Mouse (Mus musculus) urinary bladder, adult 18-20 months (tissue): ENCODE data around the gene Cnpy2.
"Not testable (repeated sequence)": the region's sequence is repeated elsewhere in the genome, so short reads cannot be mapped to it uniquely, and the experiment has no call there.

ENCODE experiments used
- DNase-seq, 2 experiments: peaks; one replicate each; pipeline ENCODE4 v3.0.0; 2022; ENCODE audit warnings: low spot score in 2 of 2, mixed read lengths in 2 of 2

Gene Cnpy2

DNA sequence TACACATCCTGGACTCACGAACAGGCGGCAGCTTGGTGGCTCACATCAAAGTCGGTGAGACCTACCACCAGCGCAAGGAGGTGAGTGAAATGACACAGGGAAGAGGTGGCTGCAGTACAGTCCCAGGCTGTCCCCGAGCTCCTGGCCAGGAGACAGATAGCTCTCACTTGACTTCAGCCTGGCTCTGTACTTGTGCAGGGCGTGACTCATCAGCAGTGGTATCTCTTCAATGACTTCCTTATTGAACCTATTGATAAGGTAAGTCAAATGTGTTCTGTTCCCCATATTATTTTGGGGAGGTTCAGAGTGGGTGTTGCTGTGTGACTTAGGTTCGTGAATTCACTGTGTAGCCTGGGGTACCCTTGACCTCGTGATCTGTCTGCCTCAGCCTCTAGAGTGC lies 6.7 kb upstream of the Cnpy2 start:
- no peak for DNase-seq

DNA sequence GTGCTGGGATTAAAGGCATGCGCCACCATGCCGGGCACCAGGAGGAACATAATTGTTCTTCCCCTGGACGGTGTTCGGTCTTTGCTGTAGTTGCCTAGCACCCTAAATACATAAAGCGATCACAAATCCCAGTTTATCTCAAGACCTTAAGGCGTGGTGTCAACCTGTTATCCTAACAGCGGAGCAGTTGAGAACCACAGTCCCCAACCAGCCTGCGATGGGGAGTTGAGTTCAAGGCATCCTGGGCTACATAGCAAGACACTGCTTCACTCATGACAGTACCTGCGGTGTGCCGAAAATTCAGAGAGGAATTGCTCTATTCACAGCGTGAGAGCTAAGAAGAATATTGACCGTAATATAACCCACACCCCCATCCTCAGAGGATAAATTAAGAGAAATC lies 618 bp upstream of the Cnpy2 start:
- no peak for DNase-seq

DNA sequence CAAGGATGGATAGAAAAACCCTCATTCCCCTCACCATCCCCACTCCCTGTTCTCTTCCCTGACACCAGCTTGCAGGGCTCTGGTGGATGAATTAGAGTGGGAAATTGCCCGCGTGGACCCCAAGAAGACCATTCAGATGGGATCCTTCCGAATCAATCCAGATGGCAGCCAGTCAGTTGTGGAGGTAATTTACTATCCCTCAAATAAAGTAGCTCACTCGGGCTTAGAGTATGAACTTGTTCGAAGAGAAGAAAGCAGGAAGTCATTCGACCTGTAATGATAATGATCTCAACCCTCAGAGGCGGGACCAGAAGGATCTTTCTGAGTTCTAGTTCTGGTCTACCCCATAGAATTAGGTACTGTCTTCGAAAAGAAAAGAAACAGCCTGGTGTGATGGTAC lies 1.3 kb downstream of the Cnpy2 start:
- no peak for DNase-seq

DNA sequence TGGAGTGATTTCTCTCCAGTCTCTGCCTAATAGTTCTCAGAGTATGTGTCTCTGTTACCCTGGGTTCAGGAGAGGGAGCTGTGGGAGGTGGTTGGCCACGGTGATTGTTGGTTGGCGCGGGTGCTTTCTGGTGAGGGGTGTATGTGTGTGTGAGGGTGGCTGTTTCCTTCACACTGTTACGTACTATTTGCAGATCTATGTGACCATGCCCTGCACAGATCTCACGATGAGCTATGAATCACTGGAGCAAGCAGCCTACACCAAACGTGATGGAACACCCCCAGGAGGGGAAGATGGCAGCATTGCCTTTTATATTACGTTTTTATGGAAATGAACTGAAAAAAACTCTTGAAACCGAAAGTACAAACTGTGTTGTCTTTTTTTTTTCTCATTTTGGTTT lies 4.6 kb downstream of the Cnpy2 start:
- no peak for DNase-seq

DNA sequence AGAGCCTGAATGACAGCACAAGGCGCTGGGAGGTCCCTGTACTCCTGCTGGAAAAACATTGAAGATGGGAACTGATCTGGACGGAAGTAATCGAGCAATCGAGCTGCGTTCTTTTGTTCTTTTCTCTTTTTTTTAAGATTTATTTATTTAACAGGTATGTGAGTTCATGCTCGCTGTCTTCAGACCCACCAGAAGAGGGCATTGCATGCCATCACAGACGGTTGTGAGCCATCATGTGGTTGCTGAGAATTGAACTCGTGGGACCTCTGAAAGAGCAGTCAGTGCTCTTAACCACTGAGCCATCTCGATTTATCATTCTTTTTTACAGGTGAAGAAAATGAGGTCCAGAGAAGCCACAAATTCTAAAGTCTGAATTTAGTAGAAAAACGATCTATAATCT lies 5.4 kb downstream of the Cnpy2 start:
- DNase-seq, result no peak

DNA sequence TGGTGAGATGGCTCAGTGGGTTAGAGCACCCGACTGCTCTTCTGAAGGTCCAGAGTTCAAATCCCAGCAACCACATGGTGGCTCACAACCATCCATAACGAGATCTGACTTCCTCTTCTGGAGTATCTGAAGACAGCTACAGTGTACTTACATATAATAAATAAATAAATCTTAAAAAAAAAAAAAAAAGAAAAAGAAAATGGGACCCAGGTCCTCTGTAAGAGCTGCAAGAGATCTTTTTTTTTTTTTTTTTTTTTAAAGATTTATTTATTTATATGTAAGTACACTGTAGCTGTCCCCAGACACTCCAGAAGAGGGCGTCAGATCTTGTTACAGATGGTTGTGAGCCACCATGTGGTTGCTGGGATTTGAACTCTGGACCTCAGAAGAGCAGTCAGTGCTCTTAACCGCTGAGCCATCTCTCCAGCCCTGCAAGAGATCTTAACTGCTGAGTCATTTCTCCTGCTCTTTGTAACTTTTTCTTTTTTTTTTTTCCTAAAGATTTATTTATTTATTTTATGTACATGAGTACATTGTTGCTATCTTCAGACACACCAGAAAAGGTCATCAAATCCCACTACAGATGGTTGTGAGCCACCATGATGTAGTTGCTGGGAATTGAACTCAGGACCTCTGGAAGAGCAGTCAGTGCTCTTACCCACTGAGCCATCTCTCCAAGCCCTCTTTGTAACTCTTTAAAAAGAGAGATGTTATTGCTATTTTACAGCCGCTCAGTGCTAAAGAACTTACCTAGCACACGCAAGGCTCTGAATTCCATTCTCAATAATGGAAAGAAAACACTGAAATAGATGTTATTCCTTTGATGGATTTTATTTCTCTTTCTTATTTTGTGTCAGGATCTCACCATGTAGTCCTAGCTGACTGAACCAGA lies 10.3 kb downstream of the Cnpy2 start:
- not testable (repeated sequence) for DNase-seq

DNA sequence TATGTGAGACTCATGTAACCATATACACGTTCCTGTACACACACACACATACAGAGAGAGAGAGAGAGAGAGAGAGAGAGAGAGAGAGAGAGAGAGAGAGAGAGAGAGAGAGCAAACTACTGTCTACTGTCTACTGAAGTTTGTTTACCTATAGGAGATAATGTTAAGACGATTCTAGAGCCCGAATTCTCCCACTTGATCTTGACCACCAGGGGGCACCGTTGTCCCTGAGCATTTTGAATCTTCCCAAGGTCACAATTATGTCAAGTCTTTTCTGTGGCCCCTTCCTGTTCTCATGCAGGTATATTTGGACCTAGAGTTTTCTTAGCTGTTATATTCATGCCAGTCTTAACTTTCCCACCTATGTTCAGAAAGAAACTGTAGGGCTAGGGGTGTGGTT lies 13.3 kb downstream of the Cnpy2 start:
- DNase-seq, result peak; percentile 40 to 55

DNA sequence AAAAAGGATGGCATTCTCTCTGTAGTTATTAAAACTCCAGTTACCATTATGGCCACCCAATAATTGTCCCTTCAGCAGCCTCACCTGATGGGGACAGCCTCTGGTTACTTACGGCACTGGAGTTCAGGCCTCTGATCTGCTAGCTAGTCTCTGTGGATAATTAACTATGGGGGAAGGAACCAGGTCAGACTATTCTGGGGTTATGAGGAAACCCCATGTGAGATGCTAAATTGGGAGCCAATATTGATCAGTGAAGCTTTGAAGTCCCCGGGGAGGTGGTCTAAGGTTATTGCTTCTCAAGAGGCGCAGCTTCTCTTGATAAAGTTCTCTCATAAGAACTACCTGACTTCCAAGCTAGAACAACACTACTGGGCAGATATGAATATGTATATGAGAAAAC lies 13.9 kb downstream of the Cnpy2 start:
- DNase-seq, result no peak

DNA sequence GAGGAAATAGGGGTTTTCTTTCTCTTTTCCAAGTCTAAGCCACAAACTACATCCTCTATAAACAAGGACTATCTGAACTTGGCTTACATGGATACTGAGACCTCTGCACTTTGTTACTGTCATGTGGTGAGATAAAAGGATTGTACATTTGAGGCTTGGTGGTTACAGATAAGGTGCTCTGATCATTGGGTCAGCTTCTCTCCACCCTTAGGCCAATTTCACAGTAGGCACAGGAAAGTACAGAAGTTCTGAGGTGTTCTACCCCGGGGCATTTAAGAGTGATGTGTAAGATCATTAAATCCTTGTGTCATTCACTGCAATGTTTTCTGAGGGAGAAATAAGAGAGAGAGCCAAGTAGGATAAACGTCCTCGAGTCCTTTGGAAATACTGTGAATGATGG lies 14.3 kb downstream of the Cnpy2 start:
- DNase-seq, result no peak

DNA sequence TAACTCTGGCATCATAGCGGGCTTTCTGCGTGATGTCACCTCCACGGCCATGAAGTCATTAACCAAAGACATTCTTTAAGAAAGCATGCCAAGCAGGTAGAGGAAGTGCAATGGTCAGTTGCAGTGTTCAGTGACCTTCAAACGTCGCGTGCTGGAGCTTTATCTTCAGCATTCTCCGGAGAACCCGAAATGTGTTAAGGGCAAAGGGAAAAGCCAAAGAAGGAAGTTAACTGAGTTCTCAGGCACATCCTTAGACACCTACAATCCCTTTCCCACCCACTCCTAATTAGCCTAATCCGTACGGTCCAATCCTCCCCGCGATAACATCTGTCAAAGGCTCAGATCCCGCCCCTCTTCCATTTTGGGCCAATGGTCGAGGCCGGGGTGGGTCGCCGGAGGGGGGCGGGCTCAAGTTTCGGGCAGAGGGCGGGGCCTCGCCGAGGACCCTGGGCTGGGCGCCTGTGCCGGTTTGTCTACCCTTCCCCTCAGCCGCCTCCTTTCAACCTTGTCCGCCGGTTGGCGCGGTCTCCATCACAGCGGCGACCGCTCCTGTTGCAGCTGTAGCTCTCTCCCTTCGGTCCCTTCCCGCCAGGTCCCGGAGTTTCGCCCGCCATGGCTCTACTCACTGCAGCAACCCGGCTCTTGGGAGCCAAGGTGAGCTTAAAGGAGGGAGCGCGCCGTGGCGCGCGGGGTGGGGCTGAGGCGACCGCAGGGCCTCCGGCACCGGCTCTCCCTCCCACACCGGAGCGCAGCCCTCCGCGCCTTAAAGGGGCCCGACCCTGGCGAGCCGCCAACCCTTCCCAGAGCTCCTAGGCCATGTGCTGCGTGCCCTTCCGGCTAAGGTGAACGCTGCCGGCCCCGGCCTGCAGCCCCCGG lies 15.3 kb downstream of the Cnpy2 start, which contains the start of gene Cs:
TSS of gene Cs (plus strand) at position 429 of the 876 bp plus-strand sequence.
- DNase-seq, result peak; percentile 92 to 93

DNA sequence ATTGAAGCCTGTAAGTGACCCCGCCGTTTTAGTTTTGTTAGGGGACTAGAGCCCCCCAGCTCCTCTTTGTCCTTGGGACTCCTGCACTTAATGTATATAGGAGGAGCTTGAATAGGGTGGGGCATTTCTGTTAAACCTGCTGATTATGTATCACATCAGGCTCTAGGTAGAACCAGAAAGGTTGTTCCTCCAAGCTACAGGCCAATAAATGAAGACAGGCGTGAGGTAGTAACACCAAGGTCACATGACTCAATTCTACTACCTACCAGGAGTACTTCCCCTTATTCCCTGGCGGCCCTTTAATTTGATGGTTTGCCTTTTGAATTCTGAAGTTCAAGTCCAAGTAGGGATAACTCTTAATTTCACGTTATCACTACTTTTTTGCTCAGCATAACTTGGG lies 16.2 kb downstream of the Cnpy2 start:
- no peak for DNase-seq

DNA sequence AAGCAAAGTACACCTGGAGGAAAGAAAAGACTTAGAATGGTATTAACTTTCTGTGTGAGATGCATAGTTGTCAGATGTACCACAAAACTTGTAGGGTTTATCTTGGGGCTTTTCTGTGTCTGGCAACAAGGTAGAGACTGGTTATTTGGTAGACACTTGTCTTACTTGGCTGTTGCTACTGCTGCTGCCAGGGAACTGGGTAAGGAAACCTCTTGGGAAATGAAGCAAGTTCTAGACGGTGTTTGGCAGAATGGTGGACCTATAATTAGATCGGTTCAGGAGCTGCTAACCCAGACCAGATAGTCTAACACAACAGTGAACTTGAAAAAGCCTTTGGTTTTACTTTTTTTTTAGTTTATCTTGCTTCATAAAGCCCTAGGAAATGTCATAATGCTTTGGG lies 16.7 kb downstream of the Cnpy2 start:
- no peak for DNase-seq

DNA sequence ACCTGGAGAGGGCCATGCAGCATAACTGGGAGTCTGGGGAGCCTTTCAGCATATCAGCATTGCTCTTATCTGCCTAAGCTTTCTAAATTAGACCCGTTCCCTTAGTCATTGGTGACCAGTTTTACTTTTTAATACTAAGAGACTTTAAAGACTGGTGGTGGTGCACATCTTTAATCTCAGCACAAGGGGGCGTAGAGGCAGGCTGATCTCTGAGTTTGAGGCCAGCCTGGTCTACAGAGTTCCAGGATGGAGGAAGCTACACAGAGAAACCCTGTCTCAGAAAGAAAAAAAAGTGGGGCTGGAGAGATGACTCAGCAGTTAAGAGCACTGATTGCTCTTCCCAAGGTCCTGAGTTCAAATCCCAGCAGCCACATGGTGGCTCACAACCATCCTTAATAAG lies 18.0 kb downstream of the Cnpy2 start:
- no peak for DNase-seq

DNA sequence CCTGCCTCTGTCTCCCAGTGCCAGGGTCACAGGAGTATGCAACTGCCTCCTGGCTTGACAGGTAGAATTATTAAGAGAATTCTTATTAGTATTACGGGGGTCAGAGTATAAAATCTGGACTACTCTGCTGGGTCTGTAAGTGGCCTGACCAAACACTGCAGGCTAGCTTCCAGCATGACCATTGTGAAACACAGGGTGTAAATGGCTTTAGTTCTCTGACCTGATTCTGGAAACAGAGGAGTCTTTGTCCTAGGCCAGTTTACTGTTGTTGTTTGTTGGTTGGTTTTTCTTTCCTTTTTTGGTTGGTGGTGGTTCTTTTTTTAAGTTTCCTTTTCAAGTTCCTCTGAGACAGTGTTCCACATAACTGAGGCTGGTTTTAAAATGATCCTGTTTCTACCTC lies 21.2 kb downstream of the Cnpy2 start:
- no peak for DNase-seq

DNA sequence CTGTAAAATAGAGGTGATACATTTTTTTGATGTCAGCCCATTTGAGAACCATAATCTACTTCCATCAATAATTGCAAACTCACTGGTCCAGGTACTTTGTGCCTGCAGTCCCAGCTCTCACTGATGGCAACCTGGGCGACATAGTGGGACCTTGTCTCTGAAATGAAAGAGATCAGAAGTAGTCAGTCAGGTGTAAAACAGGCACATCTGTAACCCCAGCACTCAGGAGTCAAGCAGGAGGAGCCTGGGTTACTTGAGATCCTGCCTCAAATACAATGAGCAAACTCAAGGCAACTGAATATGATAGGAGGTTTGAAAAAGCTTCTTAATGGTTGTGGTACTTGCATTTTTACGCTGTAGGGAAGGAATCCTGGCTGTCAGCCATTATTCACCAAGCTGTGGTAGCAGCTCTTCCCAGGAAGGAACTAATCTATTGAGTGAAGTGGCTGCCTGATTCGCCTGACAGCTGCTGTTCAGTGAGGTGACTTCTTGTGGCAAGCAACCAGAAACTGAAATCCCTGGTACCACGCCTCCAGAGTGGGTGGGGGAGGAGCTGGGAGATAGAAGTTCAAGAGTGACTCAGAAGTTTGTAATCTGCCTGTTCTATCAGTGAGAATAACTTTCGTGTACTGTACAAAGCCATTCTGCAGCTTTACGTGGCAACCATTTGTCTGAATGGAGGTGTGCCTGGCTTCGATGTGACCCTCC lies 22.5 kb downstream of the Cnpy2 start:
- peak; percentile 58 to 68 for DNase-seq

DNA sequence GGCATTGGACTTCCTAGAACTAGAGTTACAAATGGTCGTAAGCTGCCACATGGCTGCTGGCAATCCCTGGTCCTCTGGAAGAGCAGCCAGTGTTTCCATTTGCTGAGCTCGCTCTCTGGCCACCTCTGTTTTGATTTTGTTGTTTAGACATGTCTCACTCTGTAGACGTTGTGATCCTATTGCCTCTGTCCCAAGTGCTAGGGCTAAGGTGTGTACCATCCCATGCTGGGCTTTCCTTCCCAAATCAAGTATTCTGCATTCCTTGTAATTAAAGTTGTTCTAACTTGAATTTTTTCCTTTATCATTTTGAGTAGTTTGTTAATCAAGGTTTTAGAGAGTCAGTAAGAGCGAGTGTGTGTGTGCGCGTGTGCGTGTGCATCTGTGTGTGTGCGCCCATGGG lies 25.3 kb downstream of the Cnpy2 start:
- no peak for DNase-seq

DNA sequence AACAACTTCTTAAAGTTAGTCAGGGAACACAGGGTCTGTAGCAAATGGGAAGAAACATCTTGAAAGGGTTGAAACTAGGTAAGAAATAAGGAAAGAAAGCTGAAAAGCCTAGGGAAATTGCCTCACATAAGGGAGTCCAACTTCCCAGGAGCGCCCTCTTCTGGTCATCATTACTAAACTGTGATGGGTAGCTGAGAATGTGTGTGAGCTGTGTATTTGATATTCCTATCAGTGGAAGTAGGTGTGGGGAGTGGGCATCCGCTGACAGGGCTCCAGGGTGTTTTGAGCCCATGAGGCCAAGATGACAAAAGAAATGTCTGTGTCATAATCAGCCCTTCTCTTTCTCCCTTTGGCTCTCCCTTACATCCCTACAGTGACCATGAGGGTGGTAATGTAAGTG lies 36.5 kb downstream of the Cnpy2 start:
- DNase-seq, result no peak

DNA sequence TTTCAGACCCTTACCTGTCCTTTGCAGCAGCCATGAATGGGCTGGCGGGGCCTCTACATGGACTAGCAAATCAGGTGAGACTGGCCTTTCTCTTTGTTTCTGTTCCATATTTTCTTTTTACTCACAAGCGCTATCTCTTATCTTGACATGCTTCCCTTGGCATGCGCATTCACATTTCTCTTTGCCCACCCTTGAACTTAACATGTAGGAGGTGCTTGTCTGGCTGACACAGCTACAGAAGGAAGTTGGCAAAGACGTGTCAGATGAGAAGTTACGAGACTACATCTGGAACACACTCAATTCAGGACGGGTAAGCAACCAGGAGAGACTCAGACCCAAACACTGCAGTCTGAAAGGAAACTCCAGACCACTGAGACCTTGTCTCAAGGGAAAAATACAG lies 37.0 kb downstream of the Cnpy2 start:
- no peak for DNase-seq

DNA sequence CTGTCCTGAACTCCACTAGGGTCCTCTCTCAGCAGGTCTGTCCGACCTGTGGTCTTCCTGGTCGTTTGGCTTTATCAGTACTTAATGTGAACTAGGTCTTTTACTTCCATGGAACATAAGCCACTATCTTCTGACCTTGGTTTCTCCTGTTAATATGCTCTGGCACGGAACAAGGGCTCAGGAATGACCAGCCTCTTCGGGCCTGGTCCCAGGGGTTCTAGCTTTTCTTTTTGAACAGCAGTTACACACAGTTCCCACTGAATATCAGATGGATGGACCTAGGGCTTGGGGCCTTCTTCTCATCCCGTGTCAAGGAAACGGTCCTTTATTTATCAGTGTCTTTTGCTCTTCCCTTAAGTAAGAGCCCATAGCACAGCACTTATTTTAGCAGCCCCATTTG lies 39.6 kb downstream of the Cnpy2 start:
- DNase-seq, result no peak

DNA sequence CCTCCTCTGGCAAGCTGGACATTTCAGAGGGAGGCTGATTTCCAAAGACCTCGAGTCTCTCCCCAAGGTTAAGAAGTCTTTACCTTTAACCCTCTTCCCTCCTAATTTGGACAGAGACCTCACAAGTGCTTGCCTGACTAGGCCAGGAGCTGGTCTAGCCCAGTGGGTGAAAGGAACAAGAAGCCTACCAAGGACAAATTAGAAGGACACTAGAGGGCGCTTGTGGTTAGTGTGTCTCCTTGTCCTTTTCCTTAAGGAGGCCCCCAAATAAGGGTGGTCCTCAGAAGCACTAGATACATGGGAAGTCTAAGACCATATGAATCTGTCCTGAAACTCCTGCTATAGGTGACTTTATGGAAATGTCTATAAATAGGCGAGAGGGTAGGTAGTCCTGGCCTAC lies 40.3 kb downstream of the Cnpy2 start:
- DNase-seq, result no peak

DNA sequence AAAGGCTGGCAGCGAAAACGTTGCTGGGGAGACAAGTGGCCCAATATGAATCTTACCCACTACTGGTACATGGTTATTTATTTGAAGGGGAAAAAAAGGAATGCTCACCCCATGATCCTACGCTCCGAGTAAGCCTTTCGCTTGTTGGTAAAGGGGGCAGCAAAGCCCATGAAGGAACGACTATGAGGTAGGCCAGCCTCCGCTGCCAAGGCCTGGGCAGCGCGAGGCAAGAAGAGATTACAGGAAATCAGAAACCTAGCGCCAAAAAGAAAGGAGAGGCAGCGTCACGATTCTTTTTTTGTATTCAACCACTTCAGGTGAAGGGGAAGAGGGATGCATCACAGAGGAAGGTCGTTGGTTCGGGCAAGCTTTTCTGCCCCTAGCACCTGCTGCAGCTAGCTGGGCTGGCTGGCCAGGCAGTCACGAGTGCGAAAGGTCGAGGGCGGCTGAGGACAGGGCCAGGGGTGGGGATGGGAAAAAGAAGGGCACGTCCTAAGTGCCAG lies 45.7 kb downstream of the Cnpy2 start:
- DNase-seq, result no peak
